14 mouse cellular contexts compared by ENCODE assay signal in genomic region chr5:23737111-23737510, GRCm38 (mm10).
"Had no signal": no experiment of that assay in that cellular context is flagged by ENCODE, and none has a peak within 500 bp of the region (broad histone marks: within the 10 kb centered on the region; RNA-seq: fewer than 3 reads in every experiment).

No protein-coding gene starts in this region.

- H3K4me1 ChIP-seq: hindbrain, embryonic 10.5 days; hindbrain, embryonic 13.5 days; hindbrain, embryonic 15.5 days; limb, embryonic 10.5 days; limb, embryonic 12.5 days; liver, embryonic 13.5 days; liver, embryonic 15.5 days had no signal

- DNase-seq: kidney, adult 11 months; layer of hippocampus, adult 9-11 months; layer of hippocampus, postnatal 36 days; liver; liver, embryonic 13.5 days had no signal

- H3K9me3 ChIP-seq: heart, embryonic 10.5 days; hindbrain, embryonic 10.5 days; hindbrain, embryonic 13.5 days; hindbrain, embryonic 15.5 days; limb, embryonic 10.5 days; limb, embryonic 12.5 days; liver, embryonic 13.5 days; liver, embryonic 15.5 days had no signal

- H3K27me3 ChIP-seq: heart, embryonic 12.5 days; hindbrain, embryonic 13.5 days; hindbrain, embryonic 15.5 days; limb, embryonic 12.5 days; liver, embryonic 13.5 days; liver, embryonic 15.5 days had no signal

- H3K27ac ChIP-seq: heart, embryonic 10.5 days; hindbrain, embryonic 10.5 days; hindbrain, embryonic 13.5 days; hindbrain, embryonic 15.5 days; hindbrain, postnatal 0 days; limb, embryonic 10.5 days; limb, embryonic 12.5 days; liver, embryonic 13.5 days; liver, embryonic 15.5 days had no signal

- H3K4me3 ChIP-seq: heart, embryonic 10.5 days; heart, embryonic 12.5 days; hindbrain, embryonic 10.5 days; hindbrain, embryonic 13.5 days; hindbrain, embryonic 15.5 days; limb, embryonic 10.5 days; limb, embryonic 12.5 days; liver, embryonic 13.5 days; liver, embryonic 15.5 days had no signal
